Mouse (Mus musculus): Measurements from ENCODE around the gene Ttll11.

Ttll11 gene

GRCm38 (mm10) chr2:35763818-35764217, 215.9 kb downstream of the Ttll11 start:
- DNase-seq, result no peak

GRCm38 (mm10) chr2:35761458-35761857, 218.3 kb downstream of the Ttll11 start:
- DNase-seq, result no peak

DNA sequence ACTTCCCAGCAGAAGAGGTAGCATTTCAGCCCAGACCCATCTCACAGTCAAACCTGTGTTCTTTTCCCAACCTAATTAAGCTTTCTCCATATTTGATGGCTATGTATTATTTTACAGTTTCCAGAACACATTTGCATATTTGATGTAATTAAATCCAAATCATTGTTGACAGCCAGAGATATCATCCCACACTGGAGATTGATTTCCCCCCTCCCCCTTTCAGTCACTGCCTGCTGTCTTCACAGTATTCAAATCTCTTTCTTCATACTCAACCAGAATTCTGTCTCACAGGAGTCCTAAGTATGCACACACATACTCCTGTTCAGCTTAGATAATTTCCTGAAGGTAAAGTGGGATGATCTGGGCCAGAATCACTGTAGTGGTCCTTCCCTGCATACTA, 218.8 kb downstream of the Ttll11 start:
- DNase-seq, result no peak

- DNase-seq, result no peak
These were observed 219.4 kb downstream of the Ttll11 start for GRCm38 (mm10) chr2:35760352-35760751.

DNA sequence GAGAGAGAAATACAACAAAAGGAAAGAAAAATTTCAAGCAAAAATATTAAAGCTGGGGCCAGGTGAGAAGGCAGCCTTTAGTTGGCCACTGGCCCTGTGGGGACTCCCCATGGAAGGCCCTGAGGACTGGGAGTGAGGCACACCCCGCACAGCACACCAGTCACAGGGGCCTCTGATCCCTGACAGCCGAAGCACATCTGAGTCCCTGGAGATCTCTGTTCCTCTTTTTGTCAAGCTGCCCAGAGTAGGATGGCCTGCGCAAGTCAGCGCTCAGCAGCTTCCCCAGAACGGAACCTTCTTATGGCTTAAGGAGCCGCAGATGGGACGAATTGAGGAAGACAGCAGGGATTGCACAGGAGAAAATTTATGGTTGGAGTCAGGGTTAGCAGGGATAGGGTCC, 223.2 kb downstream of the Ttll11 start:
- no peak for DNase-seq

- no peak for DNase-seq
These were observed 227.8 kb downstream of the Ttll11 start for GRCm38 (mm10) chr2:35751781-35752505.

DNA sequence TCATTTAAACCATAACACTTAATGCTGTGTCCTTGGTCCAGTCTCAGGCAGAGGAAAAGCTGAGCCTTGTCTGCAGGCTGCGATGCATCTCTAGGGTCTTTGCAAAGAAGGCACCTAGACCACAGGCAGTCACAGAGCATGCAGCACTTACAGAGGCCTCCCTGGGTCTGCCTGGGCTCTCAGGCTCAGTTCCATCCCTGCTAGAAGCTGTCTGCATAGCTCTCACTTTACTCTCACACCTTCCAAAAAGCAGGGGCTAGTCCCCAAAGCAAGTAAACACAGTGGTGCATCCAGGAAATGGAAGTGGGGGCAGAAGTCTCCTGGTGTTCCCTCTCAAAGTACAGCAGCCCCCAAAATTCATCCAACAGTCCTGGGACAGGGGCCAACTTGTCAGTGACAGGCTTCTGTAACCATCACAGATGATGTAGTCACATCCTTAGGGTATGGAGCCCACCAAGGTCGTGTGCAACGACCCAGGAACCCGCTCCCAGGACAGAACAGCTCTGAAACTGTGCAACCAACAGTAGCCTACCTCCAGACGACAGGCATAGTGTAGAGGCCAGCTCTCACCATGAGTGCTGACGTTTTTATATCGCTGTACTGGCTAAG, 229.1 kb downstream of the Ttll11 start:
- no peak for DNase-seq

- DNase-seq, result no peak
These were observed 232.2 kb downstream of the Ttll11 start for GRCm38 (mm10) chr2:35747371-35748035.

- DNase-seq, result no peak
These were observed 233.1 kb downstream of the Ttll11 start for GRCm38 (mm10) chr2:35746638-35747037.

DNA sequence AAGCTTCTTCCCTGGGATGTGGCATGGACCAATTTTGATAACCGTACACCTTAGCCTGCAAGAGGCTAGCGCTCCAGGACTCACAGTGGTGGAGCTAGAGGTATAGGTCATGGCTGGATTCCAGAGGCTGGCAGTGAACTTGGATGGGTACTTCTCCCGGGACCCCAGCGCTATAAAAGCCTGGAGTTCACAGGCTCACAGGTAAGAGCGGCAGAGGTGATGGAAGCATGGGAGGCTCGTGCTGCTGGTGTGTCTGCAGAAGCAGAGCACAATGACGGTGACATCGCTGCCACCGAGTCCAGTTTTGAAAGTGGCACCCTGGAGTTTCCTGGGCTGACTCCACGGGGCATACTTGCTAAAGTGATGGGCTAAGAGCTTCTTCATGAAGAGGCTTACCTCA, 233.8 kb downstream of the Ttll11 start:
- DNase-seq, result no peak

DNA sequence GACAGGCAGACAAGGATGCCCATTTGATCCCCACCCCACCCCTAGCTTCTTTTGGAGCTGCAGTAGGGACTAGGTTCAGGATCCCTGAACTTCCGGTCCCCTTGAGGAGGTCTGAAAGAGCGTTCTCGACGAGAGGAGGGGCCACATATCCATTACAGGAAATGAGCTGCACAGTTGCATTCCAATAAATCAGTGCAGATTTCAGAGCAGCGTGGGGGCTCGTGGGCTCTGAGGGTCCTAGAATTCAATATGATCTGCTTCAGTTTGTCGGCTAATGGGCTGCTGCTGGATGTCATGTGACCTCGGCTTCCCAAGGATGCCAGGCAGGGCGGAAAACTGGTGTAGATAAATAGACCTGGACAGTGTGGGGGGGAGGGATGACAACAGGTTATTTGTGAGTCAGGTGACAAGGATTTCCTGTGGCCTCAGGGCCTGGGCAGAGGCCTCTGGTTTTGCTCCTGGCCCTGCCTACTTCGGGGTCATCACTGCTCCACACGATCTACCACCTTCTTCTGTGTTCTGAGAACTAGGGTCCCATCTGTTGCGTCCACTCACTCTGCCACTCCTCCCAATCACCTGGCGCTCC, 240.0 kb downstream of the Ttll11 start:
- DNase-seq, result no peak

DNA sequence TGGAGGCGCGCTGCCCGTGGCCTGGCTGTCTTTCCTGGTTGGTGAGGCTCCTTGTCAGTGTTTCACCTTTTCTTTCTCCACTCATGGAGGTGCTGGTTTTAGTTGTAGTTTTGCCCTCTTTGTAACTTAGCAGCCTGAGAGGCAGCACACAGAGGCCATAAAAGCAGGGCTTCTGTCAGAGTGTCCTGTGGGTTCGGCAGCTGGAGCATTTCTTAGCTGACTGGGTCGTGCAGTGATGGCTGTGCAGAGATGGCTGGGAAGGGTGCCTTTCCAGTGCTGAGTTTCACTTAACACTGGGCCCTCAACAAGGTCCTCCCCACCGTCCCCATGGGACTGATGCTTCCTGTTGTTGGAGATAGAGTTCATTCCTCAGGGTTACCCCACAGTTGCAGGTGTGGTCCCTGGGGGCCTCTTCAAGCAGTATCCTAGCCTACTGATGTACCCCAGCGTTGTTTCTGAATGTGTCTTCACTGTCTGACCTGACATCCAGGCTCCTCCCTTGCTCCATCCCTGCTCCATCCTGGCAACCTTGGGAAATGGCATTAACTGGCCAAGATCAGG, 242.2 kb downstream of the Ttll11 start:
- DNase-seq, result no peak

DNA sequence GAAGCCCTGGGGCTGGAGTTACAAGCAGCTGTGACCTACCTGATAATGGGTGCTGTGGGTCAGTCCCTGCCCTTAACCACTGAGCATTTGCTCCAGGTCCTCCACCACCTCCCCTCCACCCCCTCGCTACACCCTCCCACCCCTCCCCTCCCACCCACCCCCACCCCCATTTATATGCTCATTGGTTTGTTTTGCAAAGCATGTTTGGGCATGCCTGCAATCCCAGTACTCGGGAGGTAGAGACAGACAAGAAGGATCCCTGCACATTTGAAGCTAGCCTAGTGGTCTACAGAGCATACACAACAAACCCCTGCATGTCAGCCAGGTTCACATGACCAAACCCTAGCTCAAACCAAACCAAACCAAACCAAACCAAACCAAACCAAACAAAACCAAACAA, 243.7 kb downstream of the Ttll11 start:
- no peak for DNase-seq

- no peak for DNase-seq
These were observed 244.7 kb downstream of the Ttll11 start for GRCm38 (mm10) chr2:35735001-35735400.

GRCm38 (mm10) chr2:35731671-35732449, 247.9 kb downstream of the Ttll11 start:
- DNase-seq, result peak; percentile 33

GRCm38 (mm10) chr2:35729077-35730065, 250.3 kb downstream of the Ttll11 start:
- DNase-seq, result peak; percentile 74

GRCm38 (mm10) chr2:35728633-35729032, 251.1 kb downstream of the Ttll11 start:
- no peak for DNase-seq

DNA sequence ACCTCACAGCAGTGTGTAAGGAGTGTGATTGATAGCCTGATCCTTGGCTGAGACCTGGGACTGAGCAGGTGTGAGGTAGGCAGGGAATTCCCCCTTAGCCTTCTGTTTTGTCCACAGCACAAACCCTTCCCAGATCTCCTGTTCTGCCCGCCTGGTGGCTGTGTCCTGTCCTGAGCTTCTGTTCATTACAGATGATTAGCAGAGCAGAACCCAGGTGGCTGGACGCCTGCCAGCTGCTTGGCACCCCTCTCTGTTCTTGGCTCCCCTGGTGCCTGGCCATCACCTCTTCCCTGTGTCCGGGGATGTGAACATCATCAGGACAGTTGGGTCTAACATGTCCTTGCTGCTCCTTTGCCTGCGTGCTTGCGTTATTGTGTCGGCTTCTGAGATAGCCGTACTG, 256.0 kb downstream of the Ttll11 start:
- DNase-seq, result no peak

DNA sequence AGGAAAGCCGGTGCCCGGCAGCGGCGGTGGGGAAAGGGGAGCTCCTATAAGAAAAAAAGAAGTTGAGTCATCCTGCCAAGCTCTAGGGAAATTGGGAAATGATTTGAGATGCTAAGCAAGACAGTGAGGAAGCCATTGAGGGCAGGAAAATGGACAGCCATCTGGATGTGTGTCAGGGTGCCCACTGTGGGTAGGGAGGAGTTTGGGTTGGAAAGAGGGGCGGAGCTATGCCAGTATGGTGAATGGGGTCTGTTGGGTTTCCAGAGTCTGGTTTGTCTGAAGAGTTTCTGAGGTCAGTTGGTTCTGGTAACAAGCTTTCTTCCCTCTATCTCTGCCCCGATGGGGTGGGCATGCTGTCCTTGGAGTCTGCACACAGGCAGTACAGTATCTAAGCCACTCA, 256.4 kb downstream of the Ttll11 start:
- DNase-seq, result no peak

DNA sequence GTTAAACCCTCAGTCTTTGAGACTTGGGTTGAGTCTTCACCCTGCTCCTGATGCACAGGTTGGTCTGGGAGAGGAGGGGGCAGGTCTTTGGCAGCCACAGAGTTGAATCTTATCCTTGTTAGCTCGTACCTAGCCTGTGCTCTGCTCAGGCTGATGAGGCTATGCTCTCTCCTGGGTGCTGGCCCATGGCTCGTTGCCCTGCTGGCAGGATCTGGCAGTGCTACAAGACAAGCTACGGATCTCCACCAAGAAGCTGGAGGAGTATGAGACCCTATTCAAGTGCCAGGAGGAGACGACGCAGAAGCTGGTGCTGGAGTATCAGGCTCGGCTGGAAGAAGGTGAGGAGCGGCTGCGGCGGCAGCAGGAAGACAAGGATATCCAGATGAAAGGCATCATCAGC, 256.9 kb downstream of the Ttll11 start:
- DNase-seq, result no peak

- DNase-seq, result no peak
These were observed 258.8 kb downstream of the Ttll11 start for GRCm38 (mm10) chr2:35720956-35721355.

Measured in liver (tissue).